Mouse (Mus musculus) limb, embryonic 10.5 days (tissue): Measurements from ENCODE around the gene Mrps27. TPM values are rescaled to one million over a fixed set of nuclear protein-coding genes. Genes with fewer than 3 reads are reported as not detected.

Source experiments
- DNase-seq: peaks from one replicate; pipeline ENCODE4 v3.0.0-alpha.2; 2017; ENCODE audit warnings: low spot score
- H3K27ac ChIP-seq: fragments of 300-500 bp; sonication (generic); 2 replicates; pipeline ENCODE4 v1.5.1; 2016; ENCODE audit warnings: mild to moderate bottlenecking
- H3K27me3 ChIP-seq: fragments of 300-500 bp; sonication (generic); 2 replicates; pipeline ENCODE4 v1.6.1; 2016; ENCODE audit warnings: low read depth, mild to moderate bottlenecking; ENCODE audit not compliant: poor library complexity, severe bottlenecking
- H3K36me3 ChIP-seq: fragments of 300-500 bp; sonication (generic); 2 replicates; pipeline ENCODE4 v1.6.1; 2016; ENCODE audit warnings: mild to moderate bottlenecking, moderate library complexity
- H3K4me1 ChIP-seq: fragments of 300-500 bp; sonication (generic); 2 replicates; pipeline ENCODE4 v1.6.1; 2016
- H3K4me3 ChIP-seq: fragments of 300-500 bp; sonication (generic); 2 replicates; pipeline ENCODE4 v1.5.1; 2016; ENCODE audit warnings: mild to moderate bottlenecking, moderate library complexity
- H3K9me3 ChIP-seq: fragments of 300-500 bp; sonication (generic); replicated peaks from 2 replicates; pipeline ENCODE4 v1.6.1; 2016; ENCODE audit warnings: mild to moderate bottlenecking
- WGBS: fragments of 180-500 bp; shearing (Covaris S2); methylation state at CpG from one replicate; pipeline ENCODE4 v1.1.7; 2016; 5-methylcytosine and 5-hydroxymethylcytosine counted together
- polyA plus RNA-seq: library from polyadenylated mRNA; unstranded; fragments of >200 nt; fragmentation: Nextera tagmentation; extraction: Ambion mirVana; gene quantifications from 2 replicates; pipeline ENCODE4 v1.2.1, GENCODE M21; 2016

Gene Mrps27
- polyA plus RNA-seq, 1 experiment from 2014 or later = 85.4 TPM

DNA sequence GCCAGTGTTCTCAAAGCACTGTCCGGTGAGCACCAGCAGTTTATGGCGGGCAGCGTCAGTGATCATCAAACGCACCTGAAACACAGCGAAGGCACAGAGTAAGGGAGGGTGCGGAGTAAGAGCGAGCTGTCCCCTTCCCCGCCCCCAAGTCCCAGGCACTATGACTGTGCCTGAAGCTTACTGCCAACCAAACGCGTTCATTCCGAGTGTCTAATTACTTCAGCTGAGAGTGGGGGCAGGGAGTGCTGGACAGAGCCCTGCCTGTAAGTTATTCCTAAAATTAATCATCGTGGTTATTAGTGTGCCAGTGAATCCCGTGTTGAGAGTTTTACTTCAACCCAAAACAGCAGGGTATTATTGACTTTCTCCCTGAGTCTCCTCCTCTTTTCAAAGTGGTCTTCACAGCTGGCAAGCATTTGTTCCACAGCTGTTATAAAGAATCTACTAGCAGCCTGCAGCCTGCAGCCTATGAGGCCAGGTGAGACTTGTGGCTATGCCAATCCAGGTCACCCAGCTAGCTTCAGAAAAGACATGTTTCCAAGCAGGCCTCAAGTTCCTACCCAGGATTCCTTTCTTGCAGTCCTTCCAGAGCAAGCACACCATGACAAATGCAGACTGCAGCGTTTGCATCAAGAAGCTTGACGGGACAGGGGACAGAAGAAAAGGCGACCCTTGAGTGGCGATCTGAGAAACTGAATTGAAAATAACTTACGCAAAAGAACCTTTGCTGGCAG, 97.3 kb downstream of the Mrps27 start:
- H3K4me1 ChIP-seq = peaks cover 41% of the 10 kb centered on the region
- H3K27ac ChIP-seq = peak overlapping the region; percentile 72
- H3K9me3 ChIP-seq = no peaks in the 10 kb centered on the region
- WGBS = 58% methylated on average over 18 of the region's 18 CpGs
- H3K4me3 ChIP-seq = no peak overlapping the region
- peaks cover 25% of the 10 kb centered on the region for H3K36me3 ChIP-seq
- no peaks in the 10 kb centered on the region for H3K27me3 ChIP-seq
- peak; percentile 41 for DNase-seq

GRCm38 (mm10) chr13:99442434-99443249, 98.1 kb downstream of the Mrps27 start:
- H3K4me3 ChIP-seq = no peak overlapping the region
- no peak for DNase-seq
- H3K36me3 ChIP-seq = peaks cover 18% of the 10 kb centered on the region
- H3K27me3 ChIP-seq = no peaks in the 10 kb centered on the region
- peak overlapping the region; percentile 72 for H3K27ac ChIP-seq
- peaks cover 49% of the 10 kb centered on the region for H3K4me1 ChIP-seq
- 84% methylated on average over 12 of the region's 12 CpGs for WGBS
- H3K9me3 ChIP-seq = no peaks in the 10 kb centered on the region

- DNase-seq = no peak
- Histone ChIP-seq H3K4me3 (no peak overlapping the region), H3K27me3 (no peaks in the 10 kb centered on the region), H3K4me1 (peaks cover 49% of the 10 kb centered on the region), H3K9me3 (no peaks in the 10 kb centered on the region), H3K36me3 (peaks cover 18% of the 10 kb centered on the region), H3K27ac (peak overlapping the region; percentile 75; the same call in 1 of the 2 replicates)
- WGBS = 88% methylated on average over 7 of the region's 7 CpGs
Measured at GRCm38 (mm10) chr13:99443484-99444175, 99.0 kb downstream of the Mrps27 start.

- 10% methylated on average over 10 of the region's 10 CpGs for WGBS
- no peak for DNase-seq
- Histone ChIP-seq H3K27ac (peak overlapping the region; percentile 75), H3K4me1 (peaks cover 53% of the 10 kb centered on the region), H3K27me3 (no peaks in the 10 kb centered on the region), H3K9me3 (no peaks in the 10 kb centered on the region), H3K36me3 (peaks cover 15% of the 10 kb centered on the region), H3K4me3 (peak overlapping the region; percentile 6; the same call in 1 of the 2 replicates)
Measured at GRCm38 (mm10) chr13:99444431-99444871, 99.9 kb downstream of the Mrps27 start.

GRCm38 (mm10) chr13:99444880-99445279, 100.3 kb downstream of the Mrps27 start:
- no peaks in the 10 kb centered on the region for H3K9me3 ChIP-seq
- DNase-seq = peak; percentile 64
- peaks cover 57% of the 10 kb centered on the region for H3K4me1 ChIP-seq
- 2% methylated on average over 6 of the region's 6 CpGs for WGBS
- no peaks in the 10 kb centered on the region for H3K27me3 ChIP-seq
- peaks cover 11% of the 10 kb centered on the region for H3K36me3 ChIP-seq
- H3K4me3 ChIP-seq = peak overlapping the region; percentile 6; the same call in 1 of the 2 replicates
- peak overlapping the region; percentile 75 for H3K27ac ChIP-seq

DNA sequence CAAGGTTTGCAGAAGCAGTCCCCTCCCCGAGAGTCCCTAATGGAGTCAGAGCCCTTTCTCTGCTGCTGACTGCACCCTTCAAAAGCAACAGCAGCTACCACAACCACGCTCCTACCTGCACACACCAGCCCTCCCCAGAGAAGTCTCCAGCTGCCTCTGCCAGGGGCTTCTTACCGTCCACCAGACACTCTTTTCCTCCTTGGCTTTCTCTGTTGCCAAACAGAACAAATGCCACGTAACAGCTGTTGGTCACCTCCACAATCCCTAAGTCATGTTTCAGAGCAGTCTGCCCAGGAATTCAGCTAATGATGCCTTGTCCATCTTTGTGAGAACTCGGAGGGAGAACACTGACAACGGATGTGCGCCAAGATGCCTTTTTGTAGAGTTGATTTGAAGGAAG, 102.4 kb downstream of the Mrps27 start:
- H3K27me3 ChIP-seq = no peaks in the 10 kb centered on the region
- peak overlapping the region; percentile 58; the same call in 1 of the 2 replicates for H3K27ac ChIP-seq
- H3K4me3 ChIP-seq = no peak overlapping the region
- DNase-seq = no peak
- peaks cover 49% of the 10 kb centered on the region for H3K4me1 ChIP-seq
- no peaks in the 10 kb centered on the region for H3K36me3 ChIP-seq
- no peaks in the 10 kb centered on the region for H3K9me3 ChIP-seq
- WGBS = 79% methylated on average over 7 of the region's 7 CpGs

DNA sequence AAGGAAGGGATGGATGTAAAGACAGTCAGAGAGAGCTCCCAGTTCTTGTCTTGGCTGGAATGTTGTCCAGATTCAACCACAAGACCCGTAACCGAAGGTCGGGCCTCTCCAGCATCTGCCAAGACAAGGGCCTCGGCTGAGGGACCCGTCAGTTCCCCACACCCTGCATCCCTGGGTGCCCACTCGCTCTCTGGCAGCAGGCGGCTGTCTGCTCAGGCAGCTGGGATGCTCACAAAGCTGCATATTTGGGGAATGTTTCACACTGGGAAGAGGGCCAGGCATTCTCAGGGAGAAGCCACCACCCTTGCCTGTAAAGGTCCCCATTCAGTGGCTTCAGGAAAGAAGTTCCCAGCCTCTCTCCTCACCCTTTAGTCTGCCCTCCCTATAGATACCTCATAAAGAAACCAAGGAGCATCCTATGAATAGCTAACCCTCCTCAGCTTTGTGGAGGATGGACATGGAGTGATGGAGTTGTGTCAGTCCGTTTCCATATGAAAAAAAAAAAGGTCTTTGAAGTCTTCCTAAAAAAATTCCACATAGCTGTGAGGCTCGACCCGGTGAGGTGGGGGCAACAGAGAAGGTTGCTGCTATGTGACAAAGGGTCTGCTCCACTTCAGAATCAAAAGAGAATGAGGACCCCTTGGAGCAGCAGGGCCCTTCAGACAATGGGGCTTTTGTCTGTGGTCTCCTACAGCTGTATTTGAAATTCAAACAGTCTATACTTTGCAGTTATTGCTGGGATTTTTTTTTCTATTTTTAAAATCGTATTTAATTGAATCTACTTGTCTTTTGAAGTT, 103.0 kb downstream of the Mrps27 start:
- 75% methylated on average over 11 of the region's 11 CpGs for WGBS
- no peak for DNase-seq
- Histone ChIP-seq H3K4me1 (peaks cover 43% of the 10 kb centered on the region), H3K27ac (peak overlapping the region; percentile 58; the same call in 1 of the 2 replicates), H3K36me3 (no peaks in the 10 kb centered on the region), H3K27me3 (no peaks in the 10 kb centered on the region), H3K9me3 (no peaks in the 10 kb centered on the region), H3K4me3 (no peak overlapping the region)

DNA sequence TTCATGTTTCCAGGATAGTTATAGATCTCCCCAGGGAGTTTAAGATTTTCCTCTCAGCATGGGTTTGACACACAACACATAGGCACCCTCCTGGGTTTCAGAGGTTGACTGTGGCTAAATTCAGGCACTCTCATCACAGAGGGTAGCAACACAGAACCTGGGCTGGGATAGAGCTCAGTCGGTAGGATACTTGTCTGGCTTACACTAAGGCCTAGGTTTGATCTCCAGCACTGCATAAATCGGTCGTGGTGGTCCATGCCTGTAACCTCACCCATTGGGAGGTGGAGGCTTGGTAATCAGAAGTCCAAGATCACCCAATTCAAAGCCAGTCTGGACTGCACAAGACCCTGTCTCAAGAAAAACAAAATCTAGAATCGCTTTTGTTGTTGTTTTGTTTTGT, 103.7 kb downstream of the Mrps27 start:
- no peaks in the 10 kb centered on the region for H3K9me3 ChIP-seq
- no peaks in the 10 kb centered on the region for H3K36me3 ChIP-seq
- peaks cover 39% of the 10 kb centered on the region for H3K4me1 ChIP-seq
- H3K4me3 ChIP-seq = no peak overlapping the region
- no peak overlapping the region for H3K27ac ChIP-seq
- DNase-seq = no peak
- WGBS = 71% methylated on average over 4 of the region's 4 CpGs
- H3K27me3 ChIP-seq = no peaks in the 10 kb centered on the region

DNA sequence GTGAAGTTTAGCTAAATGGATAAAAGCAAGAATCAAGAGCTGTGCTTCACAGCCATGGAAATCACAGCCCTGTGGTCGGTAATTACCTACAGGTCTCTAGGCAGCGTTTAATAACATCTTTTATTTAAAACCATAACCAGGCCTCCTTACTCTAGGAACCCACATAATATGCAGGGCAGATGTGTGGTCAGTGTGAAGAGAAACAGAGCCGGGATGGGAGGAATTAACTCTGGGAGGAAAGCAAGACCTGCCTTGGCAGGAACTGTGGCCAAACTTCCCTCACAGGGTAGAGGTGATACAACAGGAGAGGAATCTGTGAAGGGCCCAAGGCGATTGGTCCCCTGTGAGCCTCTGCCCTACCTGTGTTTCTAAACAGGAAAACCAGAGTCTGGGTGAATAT, 105.0 kb downstream of the Mrps27 start:
- H3K4me1 ChIP-seq = peaks cover 29% of the 10 kb centered on the region
- no peak for DNase-seq
- H3K9me3 ChIP-seq = no peaks in the 10 kb centered on the region
- WGBS = 80% methylated on average over 4 of the region's 4 CpGs
- no peaks in the 10 kb centered on the region for H3K36me3 ChIP-seq
- H3K27me3 ChIP-seq = no peaks in the 10 kb centered on the region
- no peak overlapping the region for H3K4me3 ChIP-seq
- H3K27ac ChIP-seq = peak overlapping the region; percentile 36; the same call in 1 of the 2 replicates

DNA sequence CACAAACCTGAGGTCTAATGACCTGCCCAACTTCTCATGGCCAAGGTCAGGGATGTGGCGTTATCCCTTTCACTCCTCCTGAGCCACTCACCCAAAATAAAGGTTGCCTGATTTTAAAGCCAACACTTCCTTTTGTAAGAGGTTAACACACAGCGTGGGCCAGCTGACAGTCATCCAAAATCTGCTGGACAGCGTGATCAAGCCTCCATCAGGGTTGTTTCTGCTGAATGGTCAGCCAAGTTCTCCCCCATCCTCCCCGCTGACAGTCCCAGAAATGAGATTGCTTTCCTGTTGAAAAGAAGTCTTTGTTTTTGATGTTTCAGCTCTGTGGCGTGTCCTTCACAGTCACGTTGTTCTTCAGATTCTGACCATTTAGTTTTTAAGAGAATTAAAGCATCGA, 106.2 kb downstream of the Mrps27 start:
- Histone ChIP-seq H3K4me3 (no peak overlapping the region), H3K36me3 (no peaks in the 10 kb centered on the region), H3K4me1 (peaks cover 22% of the 10 kb centered on the region), H3K27ac (no peak overlapping the region), H3K9me3 (no peaks in the 10 kb centered on the region), H3K27me3 (no peaks in the 10 kb centered on the region)
- WGBS = 91% methylated on average over 7 of the region's 7 CpGs
- DNase-seq = no peak

DNA sequence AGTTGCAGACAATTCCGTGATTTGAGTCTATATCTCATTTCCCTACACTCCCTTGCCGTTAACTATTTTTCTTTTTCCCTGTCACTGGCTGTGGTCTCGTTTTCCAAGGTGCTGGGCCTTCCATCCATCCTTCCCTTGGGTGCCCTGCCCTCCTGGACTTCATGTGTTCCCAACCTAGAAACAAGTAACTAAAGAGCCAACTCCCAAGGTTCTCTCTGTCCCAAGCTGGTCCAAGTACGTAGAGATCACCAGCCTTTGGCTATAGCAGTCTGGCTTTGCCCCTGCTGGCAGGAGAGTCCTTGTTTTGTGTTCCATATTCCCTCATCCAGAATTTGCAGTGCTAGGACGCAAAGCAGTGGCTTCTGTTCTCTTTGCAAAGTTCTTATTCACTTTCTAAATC, 106.7 kb downstream of the Mrps27 start:
- DNase-seq = no peak
- peaks cover 17% of the 10 kb centered on the region for H3K4me1 ChIP-seq
- 92% methylated on average over 5 of the region's 5 CpGs for WGBS
- no peak overlapping the region for H3K4me3 ChIP-seq
- no peaks in the 10 kb centered on the region for H3K27me3 ChIP-seq
- H3K9me3 ChIP-seq = no peaks in the 10 kb centered on the region
- H3K27ac ChIP-seq = no peak overlapping the region
- H3K36me3 ChIP-seq = no peaks in the 10 kb centered on the region

GRCm38 (mm10) chr13:99452444-99452843, 107.9 kb downstream of the Mrps27 start:
- H3K4me3 ChIP-seq = no peak overlapping the region
- H3K9me3 ChIP-seq = no peaks in the 10 kb centered on the region
- H3K36me3 ChIP-seq = no peaks in the 10 kb centered on the region
- no peak overlapping the region for H3K27ac ChIP-seq
- no peak for DNase-seq
- H3K4me1 ChIP-seq = peaks cover 12% of the 10 kb centered on the region
- H3K27me3 ChIP-seq = no peaks in the 10 kb centered on the region
- 91% methylated on average over 3 of the region's 3 CpGs for WGBS
